Mouse (Mus musculus): ENCODE measurements around the gene Naip1. TPM values are rescaled to one million over a fixed set of nuclear protein-coding genes. Genes with fewer than 3 reads are reported as not detected.

Gene Naip1
- total RNA-seq, 1 experiment, result 0.04 TPM

- TF ChIP-seq CHD2 (IDR thresholded peaks at IDR 0.05; ENCODE audit: low read depth, low read length), result no peak
- TF ChIP-seq ZNF384 (IDR thresholded peaks at IDR 0.05; ENCODE audit: low read depth, low read length), result no peak
- no peak for TF ChIP-seq MAFK (IDR thresholded peaks at IDR 0.05; ENCODE audit: insufficient read depth, low read depth, low read length)
- TF ChIP-seq HCFC1 (IDR thresholded peaks at IDR 0.05; ENCODE audit: borderline replicate concordance, insufficient read depth, low read length), result no peak
- no peak for TF ChIP-seq ZC3H11A (IDR thresholded peaks at IDR 0.05; ENCODE audit: borderline replicate concordance, low read depth, low read length)
- Histone ChIP-seq H3K4me3 (ENCODE audit: insufficient read depth in 1 of 2, low read depth in 1 of 2, low read length in 2 of 2, poor library complexity in 1 of 2, severe bottlenecking in 1 of 2) (no peak overlapping the region), H3K9ac (ENCODE audit: insufficient read depth, low read depth, low read length, poor library complexity, severe bottlenecking) (no peak overlapping the region), H3K9me3 (ENCODE audit: control insufficient read depth, insufficient read depth, low read depth, low read length) (no peaks in the 10 kb centered on the region), H3K4me1 (ENCODE audit: control insufficient read depth in 2 of 2, insufficient read depth in 2 of 2, low read length in 2 of 2, poor library complexity in 1 of 2) (no peaks in the 10 kb centered on the region), H3K27ac (ENCODE audit: insufficient read depth, low read depth, low read length, poor library complexity, severe bottlenecking) (no peak overlapping the region), H3K36me3 (ENCODE audit: control insufficient read depth, insufficient read depth, low read length, poor library complexity, severe bottlenecking) (no peaks in the 10 kb centered on the region)
- in situ Hi-C loops (cut with MboI; ENCODE audit: low sequenced_read_pairs in 2 of 2, unreplicated experiment in 2 of 2), result no loop called here
- no peak for DNase-seq (ENCODE audit: low read depth, low spot score)
These were observed 82.1 kb downstream of the Naip1 start for GRCm38 (mm10) chr13:100370536-100370935.

Other genes with a start within 250 kb of the Naip1 start
- gene Naip5, start 206.5 kb downstream of the Naip1 start, total RNA-seq (2012; rRNA removed), result 0.11 and 0.27 TPM in 2 replicates
- gene Naip6, start 135.2 kb downstream of the Naip1 start, total RNA-seq (2012; rRNA removed), result 0.11 and 0.31 TPM in 2 replicates
- gene Gtf2h2, start 39.7 kb upstream of the Naip1 start, total RNA-seq (2012; rRNA removed), result 39.6 and 39.7 TPM in 2 replicates
- 6.2 and 17.1 TPM in 2 replicates for gene Ocln, start 99.8 kb upstream of the Naip1 start, total RNA-seq (2012; rRNA removed)
- gene Marveld2, start 164.1 kb upstream of the Naip1 start, total RNA-seq (2012; rRNA removed), result 2.5 and 4.7 TPM in 2 replicates
- gene Ak6, start 198.1 kb upstream of the Naip1 start, total RNA-seq (2012; rRNA removed), result 112 and 162 TPM in 2 replicates
- gene Rad17, start 198.2 kb upstream of the Naip1 start, total RNA-seq (2012; rRNA removed), result 22.0 and 31.3 TPM in 2 replicates
- 11.9 and 15.2 TPM in 2 replicates for gene Taf9, start 198.7 kb upstream of the Naip1 start, total RNA-seq (2012; rRNA removed)
- gene Ccdc125, start 216.8 kb upstream of the Naip1 start, total RNA-seq (2012; rRNA removed), result 1.7 and 2.3 TPM in 2 replicates

Data from ES-E14 (cell line).